Mouse (Mus musculus): ENCODE measurements around the gene Ttc23. TPM values are rescaled to one million over a fixed set of nuclear protein-coding genes. Genes with fewer than 3 reads are reported as not detected.

Gene Ttc23
- total RNA-seq, 2 experiments from 2014 or later, result 0.60 TPM; not detected in 1

GRCm38 (mm10) chr7:67730431-67731110 lies 83.4 kb downstream of the Ttc23 start:
- ATAC-seq (replicated peaks; ENCODE audit: low FRiP score, poor library complexity, severe bottlenecking), result no peak

DNA sequence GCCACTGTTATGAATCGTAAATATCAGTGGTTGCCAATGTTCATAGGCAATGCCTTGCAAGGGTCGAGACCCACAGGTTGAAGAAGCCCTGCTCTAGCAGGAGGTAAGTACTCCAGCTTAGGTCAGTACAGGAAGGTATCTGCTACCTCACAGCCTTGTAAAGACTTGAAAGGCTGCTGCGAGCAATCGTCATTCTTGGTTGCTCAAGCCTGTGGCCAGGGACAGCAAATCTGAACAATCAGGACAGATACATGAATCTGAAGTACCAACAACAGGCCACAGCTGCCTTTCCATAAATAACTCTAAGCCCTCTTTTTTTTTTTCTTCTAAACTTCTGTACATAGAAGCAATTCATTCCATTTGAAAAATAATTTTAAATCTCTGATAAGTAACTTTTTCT lies 85.1 kb downstream of the Ttc23 start:
- ATAC-seq (replicated peaks; ENCODE audit: low FRiP score, poor library complexity, severe bottlenecking), result no peak

GRCm38 (mm10) chr7:67740382-67740781 lies 93.2 kb downstream of the Ttc23 start:
- no peak for ATAC-seq (replicated peaks; ENCODE audit: low FRiP score, poor library complexity, severe bottlenecking)

DNA sequence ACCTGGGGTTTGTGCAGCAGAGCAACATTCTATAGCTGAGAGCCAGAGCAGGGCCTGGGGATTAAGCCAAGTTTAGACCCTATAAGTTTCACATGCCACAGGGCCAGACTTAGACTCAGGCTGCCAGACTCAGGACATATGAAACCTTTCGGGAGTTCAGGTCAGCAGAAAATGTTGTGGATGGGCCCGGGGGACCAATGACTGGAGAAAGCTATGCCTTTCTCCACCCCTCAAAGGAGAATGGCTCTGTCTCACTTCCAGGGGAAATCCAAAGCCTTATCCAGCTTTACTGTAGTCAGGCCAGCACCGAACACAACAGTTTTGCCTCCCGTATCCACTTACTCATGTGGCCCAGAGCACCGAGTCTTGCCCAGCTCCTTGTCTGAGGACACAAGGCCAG lies 93.6 kb downstream of the Ttc23 start:
- no peak for ATAC-seq (replicated peaks; ENCODE audit: low FRiP score, poor library complexity, severe bottlenecking)

DNA sequence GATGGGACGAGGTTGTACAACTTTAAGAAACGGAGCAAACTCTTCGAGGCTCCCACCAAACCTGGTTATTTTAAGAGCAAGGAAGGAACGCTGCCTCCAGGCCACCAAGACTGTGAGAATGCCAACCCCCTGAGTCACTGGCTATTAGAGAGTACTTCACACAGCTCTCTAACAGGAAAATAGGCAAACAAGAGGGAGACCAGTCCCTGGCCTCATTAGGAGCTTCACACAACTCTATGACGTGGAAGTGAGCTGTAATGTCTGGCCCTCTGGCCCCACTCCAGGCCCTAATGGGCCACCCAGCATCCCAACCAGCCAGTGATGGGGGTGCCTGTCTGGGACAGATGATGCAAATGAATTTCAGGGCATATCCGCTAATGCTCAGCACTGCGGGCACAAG lies 94.5 kb downstream of the Ttc23 start:
- ATAC-seq (replicated peaks; ENCODE audit: low FRiP score, poor library complexity, severe bottlenecking), result no peak

- ATAC-seq (replicated peaks; ENCODE audit: low FRiP score, poor library complexity, severe bottlenecking), result no peak
These were observed 100.6 kb downstream of the Ttc23 start for GRCm38 (mm10) chr7:67747731-67748305.

GRCm38 (mm10) chr7:67749441-67750239 lies 102.4 kb downstream of the Ttc23 start:
- no peak for ATAC-seq (replicated peaks; ENCODE audit: low FRiP score, poor library complexity, severe bottlenecking)

DNA sequence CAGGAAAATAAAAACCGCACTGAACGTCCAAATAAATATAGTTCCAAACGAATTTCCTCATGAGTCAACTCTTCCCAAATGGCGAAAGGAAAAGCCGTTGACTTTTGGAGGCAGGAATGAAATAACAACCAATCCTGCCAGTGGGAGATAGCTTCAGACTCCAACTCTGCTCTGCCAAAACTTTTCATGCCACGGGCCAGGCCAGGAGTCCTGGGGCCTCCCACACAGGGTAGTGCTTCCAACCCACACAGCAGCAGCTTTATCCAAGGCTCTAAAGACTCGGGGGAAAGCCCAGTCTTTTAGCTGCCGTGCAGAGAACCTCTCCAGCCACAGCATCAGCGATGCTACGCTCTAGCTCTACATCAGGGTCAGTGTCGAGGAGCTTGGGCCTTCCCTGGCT lies 107.4 kb downstream of the Ttc23 start:
- ATAC-seq (replicated peaks; ENCODE audit: low FRiP score, poor library complexity, severe bottlenecking), result no peak

GRCm38 (mm10) chr7:67755366-67755765 lies 108.2 kb downstream of the Ttc23 start:
- ATAC-seq (replicated peaks; ENCODE audit: low FRiP score, poor library complexity, severe bottlenecking), result no peak

GRCm38 (mm10) chr7:67756636-67757035 lies 109.4 kb downstream of the Ttc23 start:
- no peak for ATAC-seq (replicated peaks; ENCODE audit: low FRiP score, poor library complexity, severe bottlenecking)

GRCm38 (mm10) chr7:67758506-67758857 lies 111.3 kb downstream of the Ttc23 start:
- no peak for ATAC-seq (replicated peaks; ENCODE audit: low FRiP score, poor library complexity, severe bottlenecking)

- ATAC-seq (replicated peaks; ENCODE audit: low FRiP score, poor library complexity, severe bottlenecking), result no peak
These were observed 111.8 kb downstream of the Ttc23 start for GRCm38 (mm10) chr7:67758858-67759628.

DNA sequence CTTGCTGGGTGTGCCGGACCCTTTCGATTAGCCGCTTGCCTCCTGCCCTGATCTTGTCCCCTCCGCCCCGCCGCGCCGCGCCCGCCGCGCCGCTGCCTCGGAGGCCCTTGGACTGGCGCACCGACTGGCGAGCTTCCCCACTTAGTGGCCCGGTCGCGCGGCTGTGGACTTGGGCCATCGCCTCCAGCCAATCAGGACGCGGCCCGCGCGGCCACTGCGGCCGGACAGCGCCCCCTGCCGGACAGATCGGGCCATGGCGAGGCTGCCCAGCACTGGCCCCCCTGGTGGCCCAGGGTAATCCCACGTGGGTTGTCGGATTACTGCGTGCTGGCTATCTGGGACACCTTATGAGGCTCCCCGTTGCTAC lies 112.4 kb downstream of the Ttc23 start, which contains the start of gene Synm:
TSS of gene Synm (minus strand) at position 114 of the 367 bp plus-strand sequence.
- ATAC-seq (replicated peaks; ENCODE audit: low FRiP score, poor library complexity, severe bottlenecking), result no peak

- ATAC-seq (replicated peaks; ENCODE audit: low FRiP score, poor library complexity, severe bottlenecking), result no peak
These were observed 116.4 kb downstream of the Ttc23 start for GRCm38 (mm10) chr7:67763625-67764024.

- no peak for ATAC-seq (replicated peaks; ENCODE audit: low FRiP score, poor library complexity, severe bottlenecking)
These were observed 120.9 kb downstream of the Ttc23 start for GRCm38 (mm10) chr7:67768125-67768524.

DNA sequence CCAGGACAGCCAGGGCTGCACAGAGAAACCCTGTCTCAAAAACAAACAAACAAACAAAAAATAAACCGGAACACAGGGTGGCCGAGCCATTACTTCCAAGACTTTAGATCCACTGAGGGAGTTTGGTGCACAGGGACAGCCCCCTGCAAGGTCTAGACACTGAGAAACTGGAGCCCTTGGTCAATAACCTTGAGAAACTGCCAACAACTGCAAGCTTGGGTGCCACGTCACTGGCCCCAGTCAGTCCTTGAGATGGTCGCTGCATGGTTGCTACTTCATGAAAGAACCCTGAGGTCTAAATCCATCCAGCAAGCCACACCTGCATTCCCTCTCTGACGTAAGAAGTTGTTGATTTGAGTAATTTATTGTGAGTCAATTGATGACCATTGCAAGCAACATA lies 122.3 kb downstream of the Ttc23 start:
- no peak for ATAC-seq (replicated peaks; ENCODE audit: low FRiP score, poor library complexity, severe bottlenecking)

GRCm38 (mm10) chr7:67772231-67772630 lies 125.0 kb downstream of the Ttc23 start:
- ATAC-seq (replicated peaks; ENCODE audit: low FRiP score, poor library complexity, severe bottlenecking), result no peak

DNA sequence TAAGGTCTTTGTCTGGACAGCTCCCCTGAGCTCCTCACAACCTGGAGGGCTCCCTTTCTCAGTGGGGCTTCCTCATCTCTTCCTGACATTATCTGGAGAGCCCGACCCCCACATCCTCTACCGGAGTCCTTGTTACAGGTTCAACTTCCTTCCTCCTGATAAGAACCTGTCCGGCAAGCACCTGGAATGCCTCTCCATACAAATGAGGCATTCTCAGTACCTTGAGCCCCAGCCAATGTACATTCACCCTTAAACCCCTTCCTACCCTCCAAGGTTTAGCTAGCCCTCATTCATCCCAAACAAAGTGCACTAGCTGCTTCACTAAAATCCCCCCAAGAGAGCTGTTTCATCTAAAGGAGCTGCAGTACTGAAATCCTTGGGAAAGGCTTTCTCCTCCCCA lies 128.4 kb downstream of the Ttc23 start:
- no peak for ATAC-seq (replicated peaks; ENCODE audit: low FRiP score, poor library complexity, severe bottlenecking)

DNA sequence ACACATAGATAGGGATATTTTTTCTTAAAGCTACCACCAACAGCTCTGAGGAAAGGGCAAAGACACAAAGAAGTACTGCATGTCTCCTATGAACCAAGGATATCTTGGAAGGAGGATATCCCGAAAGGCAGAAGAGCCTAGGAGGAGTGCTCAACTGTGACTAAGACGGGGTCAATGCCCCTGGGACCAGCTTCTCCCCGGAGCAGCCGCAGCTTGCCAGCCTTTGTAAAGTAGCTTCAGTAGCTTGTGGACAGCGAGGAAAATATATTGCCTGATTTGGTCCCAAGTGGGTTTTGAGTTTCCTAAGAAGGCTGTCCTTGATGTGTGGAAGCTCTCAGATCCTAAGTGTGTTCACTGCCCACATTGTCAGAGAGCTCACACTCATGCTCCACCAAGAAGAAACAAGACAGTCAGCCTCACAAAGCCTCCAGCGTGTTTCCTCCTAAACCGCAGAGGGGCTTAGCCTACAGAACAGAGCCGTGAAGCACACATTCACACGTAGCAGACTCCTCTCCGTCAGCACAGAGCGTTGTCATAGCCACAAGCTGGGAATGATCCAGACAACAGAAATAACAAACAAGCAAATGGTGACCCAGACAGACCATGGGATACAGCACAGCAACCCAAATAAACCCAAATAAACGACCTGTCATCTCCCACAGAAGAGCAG lies 129.6 kb downstream of the Ttc23 start:
- ATAC-seq (replicated peaks; ENCODE audit: low FRiP score, poor library complexity, severe bottlenecking), result no peak

- no peak for ATAC-seq (replicated peaks; ENCODE audit: low FRiP score, poor library complexity, severe bottlenecking)
These were observed 140.7 kb downstream of the Ttc23 start for GRCm38 (mm10) chr7:67787861-67788260.
